Mouse (Mus musculus): ENCODE results near the gene Ppil3.

The Ppil3 gene

GRCm38 (mm10) chr1:58445143-58445722 lies at the start of gene Ppil3, which contains the start of gene Nif3l1:
Gene Ppil3 (minus strand): TSS chr1:58445486.
Gene Nif3l1 (plus strand): TSS chr1:58445151.
- peak; percentile 88 to 89 for DNase-seq (ENCODE audit: low spot score in 2 of 2)

DNA sequence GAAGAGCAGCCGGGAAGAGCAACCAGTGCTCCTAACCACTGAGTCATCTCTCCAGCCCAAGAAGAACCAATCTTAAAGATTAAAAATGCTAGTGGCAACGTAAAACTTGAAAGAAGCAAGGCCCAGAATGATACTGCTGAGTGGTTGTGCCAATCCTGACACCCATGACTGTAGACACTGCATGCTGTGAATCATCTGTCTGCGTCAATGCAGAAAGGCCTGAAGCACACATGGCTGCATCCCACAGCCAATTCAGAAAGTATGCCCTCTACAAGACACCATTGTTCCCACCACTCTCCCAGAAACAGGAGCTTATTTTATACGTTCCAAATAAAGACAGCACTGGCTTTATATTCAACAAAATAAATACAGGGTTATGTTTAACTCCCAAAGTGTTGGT lies 37.4 kb upstream of the Ppil3 start:
- no peak for DNase-seq (ENCODE audit: low spot score in 2 of 2)

GRCm38 (mm10) chr1:58475662-58476061 lies 30.4 kb upstream of the Ppil3 start:
- DNase-seq (ENCODE audit: low spot score in 2 of 2) = no peak

DNA sequence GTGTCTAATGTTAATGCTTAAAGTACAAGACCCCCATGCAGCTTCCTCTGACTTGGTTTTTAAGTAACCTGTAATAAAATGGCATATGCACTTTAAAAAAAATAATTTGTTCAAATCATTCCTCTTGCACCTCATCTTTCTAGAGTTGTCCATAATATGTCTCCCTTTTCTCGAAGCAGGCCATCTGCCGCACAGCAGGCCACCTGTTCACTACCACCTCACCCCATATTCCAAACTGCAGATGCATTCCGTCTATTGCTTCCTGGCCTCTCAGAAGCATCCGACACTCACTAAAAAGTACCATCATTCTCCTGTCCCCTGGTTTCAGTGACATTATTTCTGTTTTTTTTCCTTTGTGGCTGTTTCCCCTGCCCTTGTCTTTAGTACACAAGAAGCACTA lies 20.3 kb upstream of the Ppil3 start:
- no peak for DNase-seq (ENCODE audit: low spot score in 2 of 2)

DNA sequence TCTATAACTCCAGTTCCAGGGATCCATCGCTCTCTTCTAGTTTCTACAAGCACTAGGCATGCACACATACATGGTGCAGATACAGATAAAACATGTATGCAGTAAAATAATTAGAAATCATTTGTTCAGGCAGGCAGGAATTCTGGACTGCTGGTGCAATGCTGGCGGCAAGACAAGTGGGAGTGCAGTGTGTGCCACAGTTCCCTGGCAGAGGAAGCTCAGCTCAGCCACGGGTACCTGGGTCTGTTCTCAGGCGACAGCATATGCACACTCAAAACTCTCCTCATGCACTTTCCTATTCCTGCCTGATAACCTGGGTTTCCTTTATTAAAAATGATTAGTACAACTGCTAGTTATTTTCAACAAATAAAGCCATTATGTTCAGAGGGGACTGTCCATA lies 19.8 kb upstream of the Ppil3 start:
- no peak for DNase-seq (ENCODE audit: low spot score in 2 of 2)

DNA sequence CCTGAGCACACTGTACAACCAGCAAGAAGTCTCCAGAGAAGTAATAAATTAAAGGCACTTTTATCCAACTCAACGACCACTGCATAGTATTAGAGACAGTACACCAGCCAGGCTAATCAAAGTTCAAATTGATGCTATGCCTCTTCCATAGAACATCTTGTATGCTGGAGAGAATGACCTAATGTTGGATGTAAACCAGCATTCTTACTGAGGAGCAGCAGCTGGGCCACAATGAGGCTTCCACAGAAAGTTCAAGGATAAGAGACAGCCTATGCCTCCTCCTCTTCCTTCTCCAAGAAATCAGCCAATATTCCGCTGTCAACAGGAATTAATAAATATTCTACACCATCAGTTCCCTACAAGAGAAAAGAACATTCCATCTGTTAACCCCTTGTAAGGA lies 18.6 kb upstream of the Ppil3 start:
- DNase-seq (ENCODE audit: low spot score in 2 of 2) = no peak

DNA sequence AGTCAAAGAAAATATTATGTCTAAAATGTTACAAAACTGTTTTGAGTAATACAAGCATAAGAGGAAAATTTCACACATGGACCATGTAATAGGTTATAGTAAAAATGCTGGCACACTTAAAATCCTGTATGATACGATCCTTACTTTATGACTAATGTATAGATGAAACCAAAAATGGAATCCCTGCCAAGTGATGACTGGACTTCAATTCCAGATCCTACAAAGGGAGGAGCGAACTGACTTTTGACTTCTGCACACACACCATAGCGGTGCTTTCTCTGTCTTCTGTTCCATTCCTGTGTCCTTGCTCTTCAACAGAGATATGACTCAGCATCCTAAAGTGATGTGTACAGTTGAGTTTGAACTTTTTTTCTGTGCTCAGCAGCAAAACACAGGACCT lies 15.3 kb upstream of the Ppil3 start:
- no peak for DNase-seq (ENCODE audit: low spot score in 2 of 2)

GRCm38 (mm10) chr1:58458867-58459266 lies 13.6 kb upstream of the Ppil3 start:
- peak in 1 of 2 experiments; percentile 28 for DNase-seq (ENCODE audit: low spot score in 2 of 2)

GRCm38 (mm10) chr1:58458175-58458574 lies 12.9 kb upstream of the Ppil3 start:
- no peak for DNase-seq (ENCODE audit: low spot score in 2 of 2)

DNA sequence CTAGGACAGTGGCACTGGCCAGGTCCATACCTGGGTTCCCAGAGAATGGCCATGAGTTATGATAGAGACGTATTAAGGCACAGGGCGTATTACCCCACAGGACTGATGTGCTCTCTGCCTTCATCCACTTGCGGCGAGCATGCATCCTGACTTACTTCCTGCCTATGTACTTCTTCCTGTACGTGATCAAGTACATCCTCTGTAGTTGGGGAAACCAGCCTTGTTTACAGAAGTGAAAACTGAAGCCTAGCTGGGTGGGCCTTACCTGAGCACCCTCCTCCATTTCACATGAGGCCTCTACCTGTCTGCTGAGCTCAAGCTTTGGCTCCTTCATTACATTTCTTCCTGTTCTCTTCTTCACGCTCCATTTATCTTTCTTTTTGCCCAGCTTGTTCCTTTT lies 9.0 kb upstream of the Ppil3 start:
- DNase-seq (ENCODE audit: low spot score in 2 of 2) = no peak

DNA sequence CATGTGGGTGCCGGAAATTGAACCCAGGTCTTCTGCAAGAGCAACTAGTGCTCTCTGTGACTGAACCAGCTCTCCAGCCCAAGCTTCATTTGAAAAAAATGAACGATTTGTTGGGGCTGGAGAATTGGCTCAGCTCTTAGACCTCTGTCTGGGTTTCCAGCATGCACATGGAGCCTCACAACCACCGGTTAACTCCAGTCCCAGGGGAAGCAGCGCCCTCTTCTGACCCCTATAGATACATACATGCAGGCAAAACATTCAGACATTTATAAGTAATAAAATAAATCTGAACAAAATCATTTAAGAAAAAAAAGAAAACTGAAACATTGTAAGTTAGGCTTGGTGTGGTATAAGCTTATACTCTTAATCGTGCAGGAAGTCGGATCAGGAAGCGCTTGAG lies 3.1 kb upstream of the Ppil3 start:
- DNase-seq (ENCODE audit: low spot score in 2 of 2) = no peak

DNA sequence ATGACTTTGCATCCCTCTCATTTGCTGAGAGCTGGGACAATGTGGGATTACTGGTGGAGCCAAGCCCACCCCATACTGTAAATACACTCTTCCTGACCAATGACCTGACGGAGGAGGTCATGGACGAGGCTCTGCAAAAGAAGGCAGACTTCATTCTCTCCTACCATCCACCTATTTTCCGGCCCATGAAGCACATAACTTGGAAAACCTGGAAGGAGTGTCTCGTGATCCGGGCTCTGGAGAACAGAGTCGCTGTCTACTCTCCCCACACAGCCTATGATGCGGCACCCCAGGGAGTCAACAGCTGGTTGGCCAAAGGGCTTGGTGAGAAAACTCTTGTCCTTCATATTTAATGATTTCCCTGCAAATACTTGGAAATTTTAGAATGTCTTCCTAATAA lies 2.5 kb upstream of the Ppil3 start:
- no peak for DNase-seq (ENCODE audit: low spot score in 2 of 2)

DNA sequence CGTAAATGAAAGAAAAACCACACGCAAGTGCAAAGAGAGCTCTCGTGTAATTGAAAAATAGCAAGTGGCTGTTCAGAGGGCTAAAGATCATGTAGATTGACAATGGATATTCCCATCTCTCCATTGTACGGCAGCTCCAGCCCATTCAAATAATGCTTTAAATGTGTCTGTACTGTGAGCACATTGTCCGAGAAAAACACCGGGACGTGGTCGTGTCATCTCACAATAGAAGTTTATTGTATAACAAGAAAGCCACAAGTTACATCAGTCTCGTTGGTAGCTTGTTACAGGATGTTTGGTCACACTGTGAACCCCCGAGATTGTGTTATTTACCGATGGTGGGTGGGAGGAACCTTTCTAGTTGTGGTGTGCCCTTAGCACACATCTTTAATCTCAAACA lies 575 bp upstream of the Ppil3 start:
- DNase-seq (ENCODE audit: low spot score in 2 of 2) = no peak

GRCm38 (mm10) chr1:58444691-58445090 lies 595 bp downstream of the Ppil3 start:
- DNase-seq (ENCODE audit: low spot score in 2 of 2) = no peak

- no peak for DNase-seq (ENCODE audit: low spot score in 2 of 2)
Observed at GRCm38 (mm10) chr1:58424551-58424950, 20.7 kb downstream of the Ppil3 start.

GRCm38 (mm10) chr1:58423371-58424248 lies 21.7 kb downstream of the Ppil3 start, which contains the start of gene Clk1:
Gene Clk1 (minus strand): TSS chr1:58424066.
- peak; percentile 96 for DNase-seq (ENCODE audit: low spot score in 2 of 2)

- no peak for DNase-seq (ENCODE audit: low spot score in 2 of 2)
Observed at GRCm38 (mm10) chr1:58422879-58423278, 22.4 kb downstream of the Ppil3 start.

- DNase-seq (ENCODE audit: low spot score in 2 of 2) = no peak
Observed at GRCm38 (mm10) chr1:58420961-58421360, 24.3 kb downstream of the Ppil3 start.

GRCm38 (mm10) chr1:58420032-58420431 lies 25.3 kb downstream of the Ppil3 start:
- DNase-seq (ENCODE audit: low spot score in 2 of 2) = no peak

GRCm38 (mm10) chr1:58416048-58416447 lies 29.2 kb downstream of the Ppil3 start:
- no peak for DNase-seq (ENCODE audit: low spot score in 2 of 2)

DNA sequence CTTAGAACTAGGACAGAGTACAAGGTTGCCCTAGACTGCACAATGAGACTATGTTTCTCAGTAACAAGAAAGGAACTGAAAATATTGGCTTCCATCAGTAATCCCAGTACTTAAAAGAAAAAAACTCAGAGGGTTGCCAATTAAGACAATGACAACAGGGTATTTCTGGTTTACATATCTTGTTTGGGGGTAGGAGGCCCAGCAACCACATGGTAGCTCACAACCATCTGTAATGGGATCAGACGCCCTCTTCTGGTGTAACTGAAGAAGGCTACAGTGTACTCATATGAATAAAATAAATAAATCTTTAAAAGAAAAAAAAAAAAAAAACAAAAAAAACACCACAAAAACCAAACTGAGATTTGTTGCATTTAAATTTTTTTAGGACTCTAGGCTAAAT lies 29.8 kb downstream of the Ppil3 start:
- DNase-seq (ENCODE audit: low spot score in 2 of 2) = no peak

GRCm38 (mm10) chr1:58410776-58411175 lies 34.5 kb downstream of the Ppil3 start:
- DNase-seq (ENCODE audit: low spot score in 2 of 2) = no peak

GRCm38 (mm10) chr1:58410198-58410588 lies 35.1 kb downstream of the Ppil3 start:
- no peak for DNase-seq (ENCODE audit: low spot score in 2 of 2)

Measured in right cerebral cortex, adult 2 months (tissue).